Mouse (Mus musculus) G1E (cell line): ENCODE results near the gene Cmpk2.
"Not testable (repeated sequence)": the region's sequence is repeated elsewhere in the genome, so short reads cannot be mapped to it uniquely, and the experiment has no call there.

Experiments
- CTCF ChIP-seq: IDR thresholded peaks from 2 replicates; pipeline ENCODE4 v1.5.1; 2012; ENCODE audit warnings: low read depth, low read length, inconsistent platforms, mixed read lengths
- GATA1 ChIP-seq: IDR thresholded peaks from 2 replicates; pipeline ENCODE4 v1.6.1; 2012; ENCODE audit warnings: borderline replicate concordance, low read length, inconsistent platforms, mixed read lengths
- POLR2AphosphoS5 ChIP-seq: IDR thresholded peaks from 2 replicates; pipeline ENCODE4 v1.6.1; 2012; ENCODE audit warnings: low read depth, low read length, inconsistent platforms; ENCODE audit not compliant: insufficient replicate concordance
- TAL1 ChIP-seq: conservative IDR thresholded peaks from 2 replicates; pipeline ENCODE4 v1.6.1; 2012; ENCODE audit warnings: low read depth, low read length, inconsistent platforms, mixed read lengths

DNA sequence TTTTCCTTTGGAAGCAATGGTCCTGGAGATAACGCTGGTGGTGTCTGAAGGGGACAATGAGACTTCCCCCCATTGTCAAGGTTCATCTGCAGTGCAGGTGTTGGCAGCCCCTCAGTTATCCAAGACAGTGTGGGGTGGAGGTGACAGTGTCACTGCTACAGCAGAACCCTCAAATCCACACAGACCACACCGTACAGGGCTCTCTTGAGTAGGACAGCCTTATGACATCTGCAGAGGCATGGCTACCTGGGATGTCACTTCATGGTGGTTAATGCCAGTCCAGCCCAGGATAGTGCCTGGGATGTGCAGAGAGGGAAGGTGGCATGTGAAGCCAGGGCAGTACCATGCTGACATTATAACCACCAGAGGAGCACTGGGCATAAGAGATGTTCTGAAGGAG lies 40.2 kb upstream of the Cmpk2 start:
- TF ChIP-seq CTCF, GATA1, POLR2AphosphoS5, TAL1: not testable (repeated sequence)
